Mouse (Mus musculus) heart, embryonic 14.5 days (tissue): ENCODE measurements around the gene Gsta3. TPM values are rescaled to one million over a fixed set of nuclear protein-coding genes. Genes with fewer than 3 reads are reported as not detected.

ENCODE experiments used
- ATAC-seq: fragments of 200-750 bp; cut with Nextera tagmentation; 2 replicates; pipeline ENCODE4 v1.8.0; 2017; ENCODE audit warnings: low read depth, moderate TSS enrichment; ENCODE audit not compliant: insufficient number of reproducible peaks, insufficient read depth, low FRiP score
- H3K27ac ChIP-seq, 2 experiments: fragments of 200-500 bp in 1 of 2; fragments of 300-500 bp in 1 of 2; sonication (generic) in 1 of 2; replicated peaks in 1 of 2; 2 replicates each; pipeline ENCODE4 v1.5.1; 2012 to 2014; ENCODE audit warnings: low read depth in 2 of 2, low read length in 2 of 2, control low read depth in 1 of 2, mild to moderate bottlenecking in 1 of 2, mixed read lengths in 1 of 2; ENCODE audit not compliant: control insufficient read depth in 1 of 2, insufficient read depth in 1 of 2
- H3K27me3 ChIP-seq: fragments of 300-500 bp; sonication (generic); 2 replicates; pipeline ENCODE4 v1.6.1; 2014; ENCODE audit warnings: mild to moderate bottlenecking, low read length, control low read depth; ENCODE audit not compliant: control insufficient read depth, insufficient read depth
- H3K36me3 ChIP-seq: fragments of 300-500 bp; sonication (generic); 2 replicates; pipeline ENCODE4 v1.6.1; 2014; ENCODE audit warnings: mild to moderate bottlenecking, control low read depth, low read length, mixed read lengths; ENCODE audit not compliant: control insufficient read depth, insufficient read depth
- H3K4me1 ChIP-seq, 2 experiments: fragments of 200-500 bp in 1 of 2; fragments of 300-500 bp in 1 of 2; sonication (generic) in 1 of 2; 2 replicates each; pipeline ENCODE4 v1.6.1; 2012 to 2014; ENCODE audit warnings: low read length in 2 of 2, control low read depth in 1 of 2, mixed read lengths in 1 of 2; ENCODE audit not compliant: control insufficient read depth in 2 of 2, insufficient read depth in 2 of 2
- H3K4me2 ChIP-seq: fragments of 300-500 bp; sonication (generic); 2 replicates; pipeline ENCODE4 v1.6.1; 2014; ENCODE audit warnings: mild to moderate bottlenecking, low read length
- H3K4me3 ChIP-seq, 2 experiments: fragments of 200-500 bp in 1 of 2; fragments of 300-500 bp in 1 of 2; sonication (generic) in 1 of 2; 2 replicates each; pipeline ENCODE4 v1.5.1; 2012 to 2014; ENCODE audit warnings: low read length in 2 of 2, mild to moderate bottlenecking in 2 of 2, control low read depth in 1 of 2, low read depth in 1 of 2, moderate library complexity in 1 of 2; ENCODE audit not compliant: control insufficient read depth in 1 of 2, insufficient read depth in 1 of 2
- H3K9ac ChIP-seq: fragments of 300-500 bp; sonication (generic); 2 replicates; pipeline ENCODE4 v1.6.1; 2014; ENCODE audit warnings: mild to moderate bottlenecking, low read length
- H3K9me3 ChIP-seq: fragments of 300-500 bp; sonication (generic); 2 replicates; pipeline ENCODE4 v1.6.1; 2016; ENCODE audit warnings: low read length, control low read depth; ENCODE audit not compliant: control insufficient read depth
- WGBS: fragments of 180-500 bp; shearing (Covaris S2); extraction: QIAGEN DNeasy Blood & Tissue Kit; methylation state at CpG from one replicate; pipeline ENCODE4 v1.1.7; 2014; 5-methylcytosine and 5-hydroxymethylcytosine counted together
- polyA plus RNA-seq: library from polyadenylated mRNA; unstranded; fragments of >200 nt; fragmentation: Nextera tagmentation; extraction: Ambion mirVana; gene quantifications from 2 replicates; pipeline ENCODE4 v1.2.1, GENCODE M21; 2014

Gene Gsta3
- polyA plus RNA-seq, 1 experiment from 2014 or later, result 0.38 TPM

- Histone ChIP-seq H3K9me3 (no peaks in the 10 kb centered on the region), H3K27ac (no peak overlapping the region), H3K36me3 (no peaks in the 10 kb centered on the region), H3K4me3 (no peak overlapping the region), H3K27me3 (no peaks in the 10 kb centered on the region), H3K9ac (no peak overlapping the region), H3K4me2 (no peak overlapping the region), H3K4me1 (no peaks in the 10 kb centered on the region)
- no peak for ATAC-seq
- 78% methylated on average over 3 of the region's 3 CpGs for WGBS
Measured at GRCm38 (mm10) chr1:21246136-21246535, 5.7 kb downstream of the Gsta3 start.

- Histone ChIP-seq H3K36me3 (no peaks in the 10 kb centered on the region), H3K9me3 (no peaks in the 10 kb centered on the region), H3K27ac (no peak overlapping the region), H3K27me3 (no peaks in the 10 kb centered on the region), H3K9ac (no peak overlapping the region), H3K4me1 (no peaks in the 10 kb centered on the region), H3K4me3 (no peak overlapping the region), H3K4me2 (no peak overlapping the region)
- no peak for ATAC-seq
Measured at GRCm38 (mm10) chr1:21247896-21248295, 7.5 kb downstream of the Gsta3 start.

DNA sequence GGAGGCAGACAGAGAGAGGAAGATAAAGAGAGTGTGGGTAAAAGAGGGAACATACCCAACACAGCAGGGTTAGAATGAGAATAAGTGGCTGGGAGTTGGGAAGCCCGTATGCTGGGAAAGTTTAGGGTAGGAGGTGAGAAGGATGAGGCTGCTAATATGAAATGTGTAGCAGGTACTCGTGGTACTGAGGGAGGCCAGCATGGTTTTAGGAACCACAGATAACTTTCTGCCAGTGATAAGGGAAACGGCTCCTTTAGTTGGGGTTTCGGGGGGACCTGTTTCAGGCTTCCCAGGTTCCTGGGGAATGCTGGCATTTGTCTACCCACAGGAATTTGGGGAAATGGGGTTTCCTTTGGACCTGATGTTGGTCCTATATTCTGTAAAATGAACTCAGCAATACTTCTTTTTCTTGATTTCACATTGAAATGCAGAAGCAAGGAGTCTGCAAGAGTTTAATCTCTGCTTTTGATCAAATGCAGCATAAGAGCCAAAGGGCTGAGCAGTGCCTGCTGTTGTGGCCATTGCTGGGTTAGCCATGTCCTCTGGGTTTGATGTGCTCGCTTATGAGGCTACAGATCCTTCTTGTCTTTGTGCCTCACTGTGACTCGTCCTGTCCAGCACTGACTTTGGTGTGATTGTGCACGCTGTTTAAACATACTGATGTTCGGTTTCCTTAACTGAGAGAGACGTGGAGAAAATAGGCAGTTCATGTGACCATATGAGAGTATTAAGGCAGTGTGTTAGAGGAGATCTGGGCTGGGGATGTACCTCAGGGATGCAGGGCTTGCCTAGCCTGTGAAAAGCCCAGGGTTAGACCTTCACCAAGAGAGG lies 8.4 kb downstream of the Gsta3 start:
- WGBS, result 69% methylated on average over 9 of the region's 9 CpGs
- Histone ChIP-seq H3K9me3 (no peaks in the 10 kb centered on the region), H3K9ac (no peak overlapping the region), H3K4me1 (no peaks in the 10 kb centered on the region), H3K27ac (no peak overlapping the region), H3K36me3 (no peaks in the 10 kb centered on the region), H3K27me3 (no peaks in the 10 kb centered on the region), H3K4me2 (no peak overlapping the region), H3K4me3 (no peak overlapping the region)
- no peak for ATAC-seq

DNA sequence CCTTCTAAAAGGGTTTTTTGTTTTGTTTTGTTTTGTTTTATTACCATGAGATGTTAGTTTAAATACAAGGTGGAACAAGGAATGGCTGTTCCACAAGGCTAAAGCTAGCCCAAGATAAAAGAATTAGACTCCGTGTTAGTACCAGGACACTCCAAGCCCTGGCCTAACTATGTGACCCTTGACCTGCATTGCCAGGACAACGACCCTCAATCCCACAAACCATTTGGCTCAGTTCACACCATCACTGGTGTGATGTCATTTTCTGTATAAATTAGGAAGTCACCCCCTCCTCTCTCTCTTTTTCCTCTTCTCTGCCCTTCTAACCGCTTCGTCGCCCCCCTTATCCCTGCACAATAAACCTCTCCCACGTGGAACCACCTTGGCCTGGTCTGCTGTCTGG lies 11.3 kb downstream of the Gsta3 start:
- Histone ChIP-seq H3K36me3 (no peaks in the 10 kb centered on the region), H3K4me1 (no peaks in the 10 kb centered on the region), H3K27ac (no peak overlapping the region), H3K27me3 (no peaks in the 10 kb centered on the region), H3K4me2 (no peak overlapping the region), H3K9me3 (no peaks in the 10 kb centered on the region), H3K9ac (no peak overlapping the region), H3K4me3 (no peak overlapping the region)
- no peak for ATAC-seq
- 79% methylated on average over 6 of the region's 6 CpGs for WGBS

DNA sequence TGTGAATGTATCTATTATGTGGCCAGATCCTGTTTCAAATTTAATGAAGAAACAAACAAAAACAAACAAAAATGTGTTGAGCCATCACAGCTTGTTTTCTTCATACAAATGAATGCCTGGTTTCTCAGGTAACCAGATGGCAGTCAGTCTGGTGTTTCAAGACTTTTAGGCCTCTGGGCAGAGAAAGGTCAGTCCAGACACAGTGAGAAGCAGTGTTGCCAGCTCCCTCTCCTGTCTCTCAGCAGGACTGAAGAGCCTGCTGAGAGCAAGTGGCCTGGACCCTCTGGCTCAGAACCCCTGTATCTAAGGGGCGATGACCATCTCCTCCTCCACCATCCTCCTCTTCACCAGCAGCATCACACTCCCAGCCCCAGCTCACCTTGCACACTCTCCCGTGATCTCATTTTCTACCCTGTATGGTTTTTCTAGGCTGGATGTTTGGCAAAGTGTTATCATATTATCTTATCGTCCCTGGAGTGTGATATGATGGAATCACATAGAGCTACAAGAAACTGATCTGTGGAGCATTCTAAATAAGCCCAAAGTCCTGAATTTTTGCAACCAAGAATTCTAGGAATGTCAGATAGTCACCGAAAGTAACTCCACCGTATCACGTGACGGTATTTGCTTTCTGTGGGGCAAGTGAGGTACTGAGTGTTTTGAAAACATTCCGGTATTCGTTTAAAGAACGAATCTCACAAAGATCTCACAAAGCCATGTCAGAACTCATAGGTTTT lies 12.3 kb downstream of the Gsta3 start:
- Histone ChIP-seq H3K27ac (no peak overlapping the region), H3K4me3 (no peak overlapping the region), H3K4me1 (no peaks in the 10 kb centered on the region), H3K9ac (no peak overlapping the region), H3K9me3 (no peaks in the 10 kb centered on the region), H3K4me2 (no peak overlapping the region), H3K27me3 (no peaks in the 10 kb centered on the region), H3K36me3 (no peaks in the 10 kb centered on the region)
- 69% methylated on average over 10 of the region's 10 CpGs for WGBS
- no peak for ATAC-seq

GRCm38 (mm10) chr1:21253303-21253650 lies 12.9 kb downstream of the Gsta3 start:
- Histone ChIP-seq H3K4me1 (no peaks in the 10 kb centered on the region), H3K36me3 (no peaks in the 10 kb centered on the region), H3K27me3 (no peaks in the 10 kb centered on the region), H3K4me3 (no peak overlapping the region), H3K9me3 (no peaks in the 10 kb centered on the region), H3K9ac (no peak overlapping the region), H3K4me2 (no peak overlapping the region), H3K27ac (no peak overlapping the region)
- WGBS, result 79% methylated on average over 1 of the region's 1 CpGs
- no peak for ATAC-seq

DNA sequence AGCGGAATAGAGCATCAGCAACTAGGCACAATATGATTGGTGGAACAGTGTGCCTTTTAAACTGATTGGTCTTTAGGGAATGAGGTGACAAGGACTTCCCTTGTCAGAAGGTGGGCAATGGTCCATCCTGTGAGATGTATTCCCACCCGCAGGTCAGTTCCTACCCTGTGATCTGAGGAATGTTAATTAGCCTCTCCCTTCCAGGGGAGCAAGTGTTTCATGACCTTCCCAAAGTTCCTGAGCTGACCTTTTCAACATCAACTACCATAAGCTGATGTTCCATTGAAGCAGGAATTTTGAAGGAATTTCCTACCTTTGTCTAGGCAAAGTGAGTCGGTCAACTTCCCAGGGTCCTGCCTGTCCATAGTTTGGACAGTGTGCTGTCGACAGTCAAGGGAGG lies 13.5 kb downstream of the Gsta3 start:
- Histone ChIP-seq H3K9me3 (no peaks in the 10 kb centered on the region), H3K4me2 (no peak overlapping the region), H3K27ac (no peak overlapping the region), H3K9ac (no peak overlapping the region), H3K36me3 (no peaks in the 10 kb centered on the region), H3K27me3 (no peaks in the 10 kb centered on the region), H3K4me3 (no peak overlapping the region), H3K4me1 (no peaks in the 10 kb centered on the region)
- ATAC-seq, result no peak
- WGBS, result 60% methylated on average over 4 of the region's 4 CpGs
